Mouse (Mus musculus) neural tube, embryonic 11.5 days (tissue): ENCODE data around the gene Prps2. TPM values are rescaled to one million over a fixed set of nuclear protein-coding genes. Genes with fewer than 3 reads are reported as not detected.

Experiments
- ATAC-seq: fragments of 200-750 bp; cut with Nextera tagmentation; 2 replicates; pipeline ENCODE4 v1.8.0; 2017; ENCODE audit warnings: moderate number of reproducible peaks, mild to moderate bottlenecking, moderate TSS enrichment, moderate library complexity; ENCODE audit not compliant: insufficient read depth, low FRiP score, low TSS enrichment
- DNase-seq: peaks from one replicate; pipeline ENCODE4 v3.0.0-alpha.2; 2015; ENCODE audit warnings: low spot score
- H3K27ac ChIP-seq: fragments of 300-500 bp; sonication (generic); 2 replicates; pipeline ENCODE4 v1.5.1; 2014; ENCODE audit warnings: low read depth, mild to moderate bottlenecking, low read length
- H3K27me3 ChIP-seq: fragments of 300-500 bp; sonication (generic); 2 replicates; pipeline ENCODE4 v1.6.1; 2014; ENCODE audit warnings: mild to moderate bottlenecking, low read length, mixed read lengths; ENCODE audit not compliant: control insufficient read depth, insufficient read depth
- H3K36me3 ChIP-seq: fragments of 300-500 bp; sonication (generic); 2 replicates; pipeline ENCODE4 v1.6.1; 2014; ENCODE audit warnings: mild to moderate bottlenecking, low read length, moderate library complexity, mixed read lengths; ENCODE audit not compliant: control insufficient read depth, insufficient read depth
- H3K4me1 ChIP-seq: fragments of 300-500 bp; sonication (generic); 2 replicates; pipeline ENCODE4 v1.6.1; 2014; ENCODE audit warnings: low read length, mixed read lengths; ENCODE audit not compliant: control insufficient read depth, insufficient read depth
- H3K4me2 ChIP-seq: fragments of 300-500 bp; sonication (generic); 2 replicates; pipeline ENCODE4 v1.6.1; 2014; ENCODE audit warnings: low read depth, mild to moderate bottlenecking, moderate library complexity
- H3K4me3 ChIP-seq: fragments of 300-500 bp; sonication (generic); 2 replicates; pipeline ENCODE4 v1.5.1; 2014; ENCODE audit warnings: low read depth, low read length
- H3K9ac ChIP-seq: fragments of 300-500 bp; sonication (generic); 2 replicates; pipeline ENCODE4 v1.6.1; 2014; ENCODE audit warnings: mild to moderate bottlenecking, low read length
- H3K9me3 ChIP-seq: fragments of 300-500 bp; sonication (generic); 2 replicates; pipeline ENCODE4 v1.6.1; 2016; ENCODE audit warnings: low read length; ENCODE audit not compliant: control insufficient read depth
- WGBS: fragments of 180-500 bp; shearing (Covaris S2); extraction: QIAGEN DNeasy Blood & Tissue Kit; methylation state at CpG from one replicate; pipeline ENCODE4 v1.1.7; 2014; 5-methylcytosine and 5-hydroxymethylcytosine counted together
- polyA plus RNA-seq: library from polyadenylated mRNA; unstranded; fragments of >200 nt; fragmentation: Nextera tagmentation; extraction: Ambion mirVana; gene quantifications from 2 replicates; pipeline ENCODE4 v1.2.1, GENCODE M21; 2014

Prps2 gene
- polyA plus RNA-seq, 1 experiment from 2014 or later: 19.3 TPM

- Histone ChIP-seq H3K4me3 (no peak overlapping the region), H3K27ac (no peak overlapping the region), H3K36me3 (no peaks in the 10 kb centered on the region), H3K9ac (no peak overlapping the region), H3K9me3 (no peaks in the 10 kb centered on the region), H3K4me1 (no peaks in the 10 kb centered on the region), H3K27me3 (no peaks in the 10 kb centered on the region), H3K4me2 (no peak overlapping the region)
- no peak for ATAC-seq
- 63% methylated on average over 1 of the region's 1 CpGs for WGBS
- DNase-seq: no peak
Observed at GRCm38 (mm10) chrX:167332607-167333006, 49.9 kb downstream of the Prps2 start.

- Histone ChIP-seq H3K27me3 (no peaks in the 10 kb centered on the region), H3K36me3 (no peaks in the 10 kb centered on the region), H3K9ac (no peak overlapping the region), H3K9me3 (no peaks in the 10 kb centered on the region), H3K4me1 (no peaks in the 10 kb centered on the region), H3K4me3 (no peak overlapping the region), H3K27ac (no peak overlapping the region), H3K4me2 (no peak overlapping the region)
- 85% methylated on average over 4 of the region's 4 CpGs for WGBS
- ATAC-seq: no peak
- DNase-seq: no peak
Observed at GRCm38 (mm10) chrX:167330993-167331392, 51.6 kb downstream of the Prps2 start.

- Histone ChIP-seq H3K36me3 (no peaks in the 10 kb centered on the region), H3K9me3 (no peaks in the 10 kb centered on the region), H3K27ac (no peak within 1 kb of the TSS), H3K9ac (no peak within 1 kb of the TSS), H3K27me3 (no peaks in the 10 kb centered on the region), H3K4me3 (no peak within 1 kb of the TSS), H3K4me1 (no peaks in the 10 kb centered on the region), H3K4me2 (no peak within 1 kb of the TSS)
- DNase-seq (no peak), ATAC-seq (no peak)
- WGBS: 88% methylated on average over 6 of the region's 6 CpGs
Observed at GRCm38 (mm10) chrX:167330399-167330798, 52.1 kb downstream of the Prps2 start, which contains the start of gene Tlr7. Gene Tlr7, minus strand, starts transcription at chrX:167330558.

GRCm38 (mm10) chrX:167329620-167330019 is 52.9 kb downstream of the Prps2 start:
- Histone ChIP-seq H3K27ac (no peak overlapping the region), H3K9ac (no peak overlapping the region), H3K4me2 (no peak overlapping the region), H3K9me3 (no peaks in the 10 kb centered on the region), H3K36me3 (no peaks in the 10 kb centered on the region), H3K4me1 (no peaks in the 10 kb centered on the region), H3K27me3 (no peaks in the 10 kb centered on the region), H3K4me3 (no peak overlapping the region)
- ATAC-seq (no peak), DNase-seq (no peak)
- WGBS: 84% methylated on average over 1 of the region's 1 CpGs

GRCm38 (mm10) chrX:167329098-167329497 is 53.5 kb downstream of the Prps2 start:
- Histone ChIP-seq H3K9ac (no peak overlapping the region), H3K4me1 (no peaks in the 10 kb centered on the region), H3K4me2 (no peak overlapping the region), H3K4me3 (no peak overlapping the region), H3K27me3 (no peaks in the 10 kb centered on the region), H3K9me3 (no peaks in the 10 kb centered on the region), H3K27ac (no peak overlapping the region), H3K36me3 (no peaks in the 10 kb centered on the region)
- WGBS: 89% methylated on average over 1 of the region's 1 CpGs
- DNase-seq (no peak), ATAC-seq (no peak)

GRCm38 (mm10) chrX:167328519-167328918 is 54.0 kb downstream of the Prps2 start:
- 98% methylated on average over 3 of the region's 3 CpGs for WGBS

GRCm38 (mm10) chrX:167323742-167324141 is 58.8 kb downstream of the Prps2 start:
- H3K9ac ChIP-seq: no peak overlapping the region
- H3K4me3 ChIP-seq: no peak overlapping the region
- ATAC-seq (no peak), DNase-seq (no peak)
- no peak overlapping the region for H3K4me2 ChIP-seq
- 65% methylated on average over 1 of the region's 1 CpGs for WGBS
- H3K9me3 ChIP-seq: no peaks in the 10 kb centered on the region
- no peaks in the 10 kb centered on the region for H3K4me1 ChIP-seq
- no peak overlapping the region for H3K27ac ChIP-seq
- H3K36me3 ChIP-seq: no peaks in the 10 kb centered on the region
- 0 out of 2 replicates have a peak, but pooled peaks cover 2% of the 10 kb centered on the region for H3K27me3 ChIP-seq

More at GRCm38 (mm10) chrX:167328519-167328918, 54.0 kb downstream of the Prps2 start:
- Histone ChIP-seq H3K4me3 (no peak overlapping the region), H3K9me3 (no peaks in the 10 kb centered on the region), H3K4me2 (no peak overlapping the region), H3K9ac (no peak overlapping the region), H3K36me3 (no peaks in the 10 kb centered on the region), H3K4me1 (no peaks in the 10 kb centered on the region), H3K27ac (no peak overlapping the region), H3K27me3 (no peaks in the 10 kb centered on the region)
- DNase-seq: no peak
- ATAC-seq: no peak

GRCm38 (mm10) chrX:167321233-167321806 is 61.2 kb downstream of the Prps2 start:
- H3K9ac ChIP-seq: no peak overlapping the region
- H3K4me2 ChIP-seq: no peak overlapping the region
- H3K36me3 ChIP-seq: no peaks in the 10 kb centered on the region
- H3K27me3 ChIP-seq: 0 out of 2 replicates have a peak, but pooled peaks cover 2% of the 10 kb centered on the region
- no peaks in the 10 kb centered on the region for H3K4me1 ChIP-seq
- no peak overlapping the region for H3K4me3 ChIP-seq
- no peak for ATAC-seq
- no peak for DNase-seq
- no peaks in the 10 kb centered on the region for H3K9me3 ChIP-seq
- WGBS: 63% methylated on average over 4 of the region's 4 CpGs
- no peak overlapping the region for H3K27ac ChIP-seq

- ATAC-seq (peak; percentile 29; the same call in 1 of the 2 replicates), DNase-seq (no peak)
- Histone ChIP-seq H3K4me1 (no peaks in the 10 kb centered on the region), H3K27ac (no peak overlapping the region), H3K9ac (no peak overlapping the region), H3K27me3 (0 out of 2 replicates have a peak, but pooled peaks cover 2% of the 10 kb centered on the region), H3K4me2 (no peak overlapping the region), H3K4me3 (no peak overlapping the region), H3K9me3 (no peaks in the 10 kb centered on the region), H3K36me3 (no peaks in the 10 kb centered on the region)
- 55% methylated on average over 4 of the region's 4 CpGs for WGBS
Observed at GRCm38 (mm10) chrX:167318819-167319396, 63.6 kb downstream of the Prps2 start.
